Mouse (Mus musculus) lung, postnatal 14 days (tissue): ENCODE results near the gene Mb.

Experiments
- DNase-seq: peaks from one replicate; pipeline ENCODE4 v3.0.0; 2021

Mb gene

GRCm38 (mm10) chr15:77050570-77050969 is at the start of gene Mb:
Gene Mb, minus strand, starts transcription at chr15:77050670.
- DNase-seq: no peak

DNA sequence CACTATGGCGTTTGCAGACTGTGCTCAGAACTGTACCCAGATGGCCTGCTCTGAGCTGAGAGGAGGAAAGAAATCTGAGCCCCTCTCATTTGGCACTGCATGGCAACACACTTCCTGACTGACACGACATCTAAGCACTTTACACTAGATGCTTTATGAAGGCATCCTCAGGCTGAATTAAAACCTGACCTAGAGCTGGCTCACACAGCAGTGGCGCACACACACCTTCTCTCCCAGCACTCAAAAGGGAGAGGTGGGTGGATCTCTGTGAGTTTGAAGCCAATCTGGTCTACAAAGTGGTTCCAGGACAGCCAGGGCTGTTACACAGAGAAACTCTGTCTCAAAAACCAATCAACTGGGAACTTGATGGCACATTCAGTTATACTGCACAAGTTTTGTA is 49.3 kb upstream of the Mb start:
- no peak for DNase-seq

DNA sequence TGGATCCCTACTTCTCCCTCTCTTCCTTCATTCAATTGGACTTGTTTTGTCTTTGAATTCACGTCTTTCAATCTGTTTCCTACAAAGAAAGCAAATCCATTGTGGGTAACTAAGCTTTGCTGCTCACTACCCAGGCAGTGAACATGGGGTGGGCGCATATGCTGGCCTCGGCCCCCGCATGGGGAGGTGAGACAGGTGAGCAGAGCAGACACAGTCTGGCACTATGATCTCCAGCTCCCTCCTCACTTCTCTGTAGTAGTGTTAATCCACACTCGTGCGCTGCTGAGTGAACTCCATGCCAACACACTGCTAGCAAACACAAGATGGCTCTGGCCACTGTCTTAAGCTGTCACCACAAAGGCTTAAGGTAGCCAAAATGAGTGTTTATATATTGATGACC is 46.9 kb upstream of the Mb start:
- DNase-seq: no peak

GRCm38 (mm10) chr15:77095216-77095615 is 44.7 kb upstream of the Mb start:
- DNase-seq: no peak

- no peak for DNase-seq
Measured at GRCm38 (mm10) chr15:77094431-77094830, 44.0 kb upstream of the Mb start.

GRCm38 (mm10) chr15:77091394-77091793 is 40.9 kb upstream of the Mb start:
- no peak for DNase-seq

DNA sequence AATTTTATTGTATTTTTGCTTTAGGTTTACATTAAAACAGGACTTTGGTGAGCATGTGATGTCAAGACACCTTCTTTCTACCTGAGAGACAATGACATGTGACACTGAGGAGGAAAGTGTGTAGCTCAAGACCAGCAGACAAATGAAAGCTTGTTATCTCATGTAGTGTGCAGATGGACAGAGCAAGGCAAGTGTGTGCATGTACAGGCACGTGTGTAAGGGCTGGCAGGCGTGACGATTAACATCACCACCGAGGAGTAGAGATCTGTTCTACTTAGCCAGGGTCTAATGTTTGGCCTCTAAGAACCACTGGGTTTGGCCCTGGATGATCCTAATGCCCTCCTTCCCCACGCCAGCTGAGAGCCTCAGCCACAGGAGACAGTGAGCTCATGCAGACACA is 40.1 kb upstream of the Mb start:
- no peak for DNase-seq

DNA sequence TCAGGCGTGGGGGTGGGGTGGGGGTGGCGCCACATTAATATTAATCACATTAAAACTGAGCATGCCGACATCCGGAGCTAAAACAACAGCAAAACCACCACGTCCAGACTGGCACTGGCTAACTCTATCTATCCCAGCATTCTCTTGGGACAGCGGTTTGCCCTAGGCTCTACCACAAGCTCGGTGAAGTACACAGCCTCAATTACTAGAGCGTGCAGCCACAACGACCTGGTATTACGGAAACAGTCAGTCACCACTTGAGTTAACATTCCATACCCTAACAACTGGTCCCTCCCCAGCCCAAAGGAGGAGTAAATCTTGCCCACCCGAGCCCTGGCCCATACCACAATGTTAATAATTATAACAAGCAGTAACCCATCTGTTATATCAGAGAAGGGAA is 38.8 kb upstream of the Mb start:
- DNase-seq: no peak

- DNase-seq: no peak
Measured at GRCm38 (mm10) chr15:77086488-77086887, 36.0 kb upstream of the Mb start.

DNA sequence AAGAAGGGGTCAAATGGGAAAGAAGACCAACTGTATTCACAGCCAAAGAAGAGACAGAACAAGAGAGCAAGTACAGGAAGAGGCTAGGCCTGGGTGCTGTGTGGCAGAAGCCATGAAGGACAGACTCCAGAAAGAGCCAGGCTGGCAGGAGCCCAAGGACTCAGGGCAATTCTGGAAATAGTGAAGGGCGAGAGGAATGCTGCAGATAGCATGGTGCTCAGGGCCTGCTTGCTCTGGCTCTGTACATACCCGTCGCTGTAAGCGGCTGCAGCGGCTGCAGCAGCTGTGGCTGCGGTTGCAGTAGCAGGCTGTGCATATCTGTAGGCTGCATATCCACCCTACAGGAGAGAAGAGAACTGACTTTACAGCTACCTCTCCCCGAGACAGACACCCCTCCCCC is 35.3 kb upstream of the Mb start:
- no peak for DNase-seq

- DNase-seq: no peak
Measured at GRCm38 (mm10) chr15:77081454-77081853, 31.0 kb upstream of the Mb start.

- no peak for DNase-seq
Measured at GRCm38 (mm10) chr15:77080684-77081254, 30.3 kb upstream of the Mb start.

- DNase-seq: peak; percentile 33
Measured at GRCm38 (mm10) chr15:77079890-77080361, 29.5 kb upstream of the Mb start.

GRCm38 (mm10) chr15:77079256-77079822 is 28.9 kb upstream of the Mb start:
- DNase-seq: no peak

- no peak for DNase-seq
Measured at GRCm38 (mm10) chr15:77078786-77079185, 28.3 kb upstream of the Mb start.

- DNase-seq: no peak
Measured at GRCm38 (mm10) chr15:77077906-77078305, 27.4 kb upstream of the Mb start.

DNA sequence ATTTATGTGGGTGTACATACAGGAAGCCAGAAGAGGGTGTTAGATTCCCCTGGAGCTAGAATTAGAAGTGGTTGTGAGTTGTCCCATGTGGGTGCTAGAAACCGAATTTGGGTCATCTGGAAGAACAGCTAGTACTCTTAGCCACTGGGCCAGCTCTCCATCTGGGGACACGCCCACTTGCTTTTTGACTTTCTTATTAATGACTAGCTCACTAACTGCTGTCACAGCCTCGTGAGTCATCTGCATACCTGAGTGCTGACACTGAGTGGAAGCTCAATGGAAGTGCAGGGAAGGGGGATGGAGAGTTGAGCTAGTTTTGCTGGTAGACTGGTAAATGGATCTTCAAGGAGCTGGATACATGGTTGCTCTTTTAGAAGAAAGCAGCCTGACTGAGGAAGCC is 26.1 kb upstream of the Mb start:
- no peak for DNase-seq

DNA sequence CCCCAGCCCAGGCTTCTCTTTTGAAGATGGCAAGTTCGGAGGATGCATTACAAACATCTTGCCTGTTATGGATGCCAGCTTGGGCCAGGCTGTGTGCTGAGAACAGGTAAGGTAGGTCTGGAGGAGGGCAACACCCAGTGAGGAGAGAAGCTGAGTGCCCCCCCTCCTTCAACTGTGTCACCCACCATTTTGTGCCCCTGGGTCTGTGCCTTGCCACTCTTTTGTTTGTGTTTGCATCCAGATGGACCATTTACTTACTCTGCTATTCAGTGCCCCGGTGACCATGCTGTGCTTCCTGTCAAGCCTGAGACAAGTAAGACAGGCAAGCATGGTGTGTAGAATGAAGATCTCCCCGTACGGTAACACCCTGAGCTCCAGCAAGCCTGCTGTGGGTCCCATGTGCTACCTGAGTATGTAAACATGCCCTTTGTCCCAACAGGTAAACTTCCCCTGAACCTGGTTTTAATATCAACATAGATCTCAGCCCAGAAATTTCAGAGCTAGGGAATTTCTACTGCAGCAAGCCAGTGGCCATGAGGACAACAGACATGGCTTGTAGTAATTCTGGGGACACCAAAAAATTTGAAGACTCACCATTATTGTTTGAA is 22.2 kb upstream of the Mb start:
- DNase-seq: no peak

- DNase-seq: peak; percentile 32
Measured at GRCm38 (mm10) chr15:77071501-77071900, 21.0 kb upstream of the Mb start.

DNA sequence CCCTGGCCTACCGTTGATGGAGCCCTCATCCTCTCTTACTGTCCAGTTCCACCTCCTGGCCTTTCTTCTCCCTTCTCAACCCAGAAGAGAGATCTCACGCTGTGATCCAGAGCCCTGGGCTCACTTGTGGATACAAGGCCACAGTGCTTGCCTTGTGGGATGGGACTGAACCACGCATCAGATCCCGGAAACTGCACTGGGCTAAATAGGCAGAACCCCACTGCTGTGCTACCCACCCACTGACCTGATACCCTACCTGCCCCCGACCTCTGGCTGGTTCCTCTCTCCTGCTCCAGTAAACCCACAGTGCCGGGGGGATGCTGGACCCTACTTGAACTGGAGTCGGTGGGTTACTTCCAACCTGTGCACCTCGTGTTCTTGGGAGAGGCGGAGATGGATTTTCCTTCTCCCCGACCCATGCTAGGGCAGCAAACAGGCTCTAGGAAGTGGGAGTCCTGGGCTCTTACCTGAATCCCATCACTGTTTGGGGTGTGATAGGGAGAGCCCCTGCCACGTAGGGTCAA is 20.3 kb upstream of the Mb start:
- DNase-seq: no peak

DNA sequence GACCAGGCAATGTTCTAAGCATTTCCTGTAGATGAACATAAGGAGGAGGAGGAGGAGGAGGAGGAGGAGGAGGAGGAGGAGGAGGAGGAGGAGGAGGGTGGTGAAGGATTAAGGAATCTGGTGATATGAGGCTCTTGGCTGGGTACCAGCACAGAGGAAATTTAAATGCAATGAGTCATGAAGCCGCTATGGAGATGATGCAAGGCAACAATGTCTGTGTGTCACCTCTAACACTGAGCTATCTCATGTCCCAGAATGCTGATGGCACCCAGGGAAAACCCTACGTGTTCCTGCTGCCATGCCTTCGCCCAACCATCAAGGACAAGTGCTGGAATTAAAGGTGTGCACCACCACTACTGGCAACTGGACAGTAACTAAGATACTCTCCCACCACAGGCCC is 18.5 kb upstream of the Mb start:
- no peak for DNase-seq

DNA sequence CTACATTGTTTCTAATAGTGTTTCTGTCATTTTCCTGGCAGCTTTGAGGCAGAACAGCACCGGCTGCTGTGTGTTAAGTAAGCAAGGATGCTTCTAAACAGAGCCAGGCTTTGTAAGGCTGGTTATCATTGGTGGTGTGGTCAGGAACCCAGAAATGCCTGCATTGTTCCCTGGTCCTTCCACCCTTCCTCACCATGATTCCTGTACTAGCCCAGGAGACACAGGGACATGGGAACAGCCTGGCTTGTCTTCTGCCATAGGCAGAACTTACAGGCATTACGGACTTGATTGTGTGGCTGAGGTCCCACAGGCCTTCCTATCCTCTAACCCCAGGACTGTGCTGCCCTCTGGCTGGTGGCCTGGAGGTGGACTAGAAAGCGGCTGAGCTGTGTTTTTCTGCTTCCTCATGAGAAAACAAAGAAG is 18.0 kb upstream of the Mb start:
- no peak for DNase-seq

DNA sequence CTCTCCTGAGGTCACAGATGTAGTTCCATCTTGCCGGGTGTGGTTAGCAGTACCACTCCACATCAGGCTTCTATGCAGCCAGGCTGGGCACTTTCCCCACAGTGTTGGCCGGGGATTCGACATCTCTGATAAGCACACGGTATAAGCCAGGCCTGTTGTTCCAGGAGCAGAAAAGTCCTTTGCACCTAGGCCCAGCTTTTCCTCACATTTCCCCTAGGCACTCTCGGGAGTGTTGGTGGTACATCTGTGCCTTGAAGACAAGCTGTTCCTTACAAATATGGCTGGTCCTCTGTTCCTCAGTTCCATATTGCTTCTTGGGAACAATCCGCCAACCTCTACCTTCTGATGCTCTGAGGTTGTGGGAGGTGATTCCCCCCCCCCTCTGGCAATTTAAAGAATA is 15.8 kb upstream of the Mb start:
- DNase-seq: no peak

- peak; percentile 37 for DNase-seq
Measured at GRCm38 (mm10) chr15:77065259-77065852, 14.9 kb upstream of the Mb start.
